Mouse (Mus musculus) intestine, embryonic 16.5 days (tissue): Measurements from ENCODE around the gene 1110059E24Rik. TPM values are rescaled to one million over a fixed set of nuclear protein-coding genes. Genes with fewer than 3 reads are reported as not detected.

Experiments used
- ATAC-seq: fragments of 200-750 bp; cut with Nextera tagmentation; 2 replicates; pipeline ENCODE4 v1.8.0; 2017; ENCODE audit warnings: moderate TSS enrichment, moderate library complexity
- H3K27ac ChIP-seq: fragments of 300-500 bp; sonication (generic); 2 replicates; pipeline ENCODE4 v1.5.1; 2014; ENCODE audit warnings: mild to moderate bottlenecking, low read length
- H3K27me3 ChIP-seq: fragments of 300-500 bp; sonication (generic); replicated peaks from 2 replicates; pipeline ENCODE4 v1.6.1; 2014; ENCODE audit warnings: low read length, control low read depth, mixed read lengths; ENCODE audit not compliant: control insufficient read depth, insufficient read depth
- H3K36me3 ChIP-seq: fragments of 300-500 bp; sonication (generic); 2 replicates; pipeline ENCODE4 v1.6.1; 2014; ENCODE audit warnings: low read length, control low read depth; ENCODE audit not compliant: control insufficient read depth, insufficient read depth
- H3K4me1 ChIP-seq: fragments of 300-500 bp; sonication (generic); 2 replicates; pipeline ENCODE4 v1.6.1; 2014; ENCODE audit warnings: low read length, control low read depth, mixed read lengths; ENCODE audit not compliant: control insufficient read depth, insufficient read depth
- H3K4me2 ChIP-seq: fragments of 300-500 bp; sonication (generic); 2 replicates; pipeline ENCODE4 v1.6.1; 2014; ENCODE audit warnings: low read depth, low read length, control low read depth
- H3K4me3 ChIP-seq: fragments of 300-500 bp; sonication (generic); 2 replicates; pipeline ENCODE4 v1.5.1; 2014; ENCODE audit warnings: mild to moderate bottlenecking, low read length
- H3K9ac ChIP-seq: fragments of 300-500 bp; sonication (generic); 2 replicates; pipeline ENCODE4 v1.6.1; 2014; ENCODE audit warnings: low read depth, low read length
- H3K9me3 ChIP-seq: fragments of 300-500 bp; sonication (generic); 2 replicates; pipeline ENCODE4 v1.6.1; 2016; ENCODE audit warnings: low read length, control low read depth; ENCODE audit not compliant: control insufficient read depth
- WGBS: fragments of 180-500 bp; shearing (Covaris S2); extraction: QIAGEN DNeasy Blood & Tissue Kit; methylation state at CpG from one replicate; pipeline ENCODE4 v1.1.7; 2014; 5-methylcytosine and 5-hydroxymethylcytosine counted together
- polyA plus RNA-seq: library from polyadenylated mRNA; unstranded; fragments of >200 nt; fragmentation: Nextera tagmentation; extraction: Ambion mirVana; gene quantifications from 2 replicates; pipeline ENCODE4 v1.2.1, GENCODE M21; 2015

Gene 1110059E24Rik
- polyA plus RNA-seq, 1 experiment from 2014 or later = 63.9 TPM

DNA sequence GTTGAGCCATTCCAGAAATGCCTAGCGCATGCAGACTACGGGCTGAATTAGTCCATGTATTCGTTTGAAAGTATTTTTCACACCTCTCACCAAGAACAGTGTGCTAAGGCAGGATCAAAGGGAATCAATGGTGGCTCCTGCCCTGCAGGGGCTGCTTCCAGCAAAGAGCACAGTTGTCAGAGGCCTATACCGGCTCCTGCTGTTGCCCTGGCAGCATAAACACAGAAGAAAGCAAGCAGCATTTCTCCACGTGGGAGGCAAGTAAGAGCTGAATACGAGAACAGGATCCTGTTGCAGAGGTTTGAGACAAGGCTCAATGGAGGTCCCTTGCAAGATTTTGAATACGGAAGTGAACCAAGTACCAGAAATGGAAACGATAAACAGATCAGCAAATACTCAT is 82.0 kb downstream of the 1110059E24Rik start:
- H3K27ac ChIP-seq = no peak overlapping the region
- no peaks in the 10 kb centered on the region for H3K27me3 ChIP-seq
- no peak overlapping the region for H3K4me2 ChIP-seq
- 0 out of 2 replicates have a peak, but pooled peaks cover 5% of the 10 kb centered on the region for H3K4me1 ChIP-seq
- ATAC-seq = no peak
- no peak overlapping the region for H3K4me3 ChIP-seq
- no peaks in the 10 kb centered on the region for H3K9me3 ChIP-seq
- H3K9ac ChIP-seq = no peak overlapping the region
- H3K36me3 ChIP-seq = no peaks in the 10 kb centered on the region
- 52% methylated on average over 8 of the region's 8 CpGs for WGBS

DNA sequence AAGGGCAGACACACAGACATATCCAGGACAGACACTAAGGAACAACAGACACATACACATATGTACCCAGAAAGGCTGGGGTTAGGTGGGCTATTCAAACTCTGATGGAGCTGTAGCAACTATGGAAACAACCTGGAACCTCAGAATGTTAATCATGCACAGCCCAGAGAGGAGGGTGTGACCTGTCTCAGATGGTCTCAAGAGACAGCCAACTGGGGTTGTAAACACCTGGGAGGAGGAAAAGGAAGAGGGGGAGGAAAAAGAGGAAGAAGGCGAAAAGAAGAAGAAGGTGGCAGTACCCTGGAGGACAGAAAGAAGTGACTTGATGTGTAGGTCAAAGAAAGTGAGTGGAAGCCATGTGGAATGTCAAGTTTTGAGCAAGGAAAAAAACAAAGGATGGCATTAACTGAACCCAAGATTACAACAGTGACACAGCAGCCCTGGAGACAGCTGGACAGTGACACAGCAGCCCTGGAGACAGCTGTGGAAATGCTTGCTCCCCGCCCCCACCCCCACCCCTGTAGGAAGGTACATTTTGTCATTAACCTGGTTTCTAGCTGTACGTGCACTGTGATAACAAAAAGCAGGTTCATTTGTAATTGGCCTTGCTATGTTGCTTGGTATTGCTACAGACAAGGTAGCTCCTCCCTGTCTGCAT is 84.1 kb downstream of the 1110059E24Rik start:
- no peaks in the 10 kb centered on the region for H3K36me3 ChIP-seq
- 0 out of 2 replicates have a peak, but pooled peaks cover 5% of the 10 kb centered on the region for H3K4me1 ChIP-seq
- 81% methylated on average over 3 of the region's 3 CpGs for WGBS
- H3K4me3 ChIP-seq = no peak overlapping the region
- H3K9ac ChIP-seq = no peak overlapping the region
- ATAC-seq = no peak
- H3K27me3 ChIP-seq = no peaks in the 10 kb centered on the region
- no peak overlapping the region for H3K4me2 ChIP-seq
- H3K9me3 ChIP-seq = no peaks in the 10 kb centered on the region
- no peak overlapping the region for H3K27ac ChIP-seq

DNA sequence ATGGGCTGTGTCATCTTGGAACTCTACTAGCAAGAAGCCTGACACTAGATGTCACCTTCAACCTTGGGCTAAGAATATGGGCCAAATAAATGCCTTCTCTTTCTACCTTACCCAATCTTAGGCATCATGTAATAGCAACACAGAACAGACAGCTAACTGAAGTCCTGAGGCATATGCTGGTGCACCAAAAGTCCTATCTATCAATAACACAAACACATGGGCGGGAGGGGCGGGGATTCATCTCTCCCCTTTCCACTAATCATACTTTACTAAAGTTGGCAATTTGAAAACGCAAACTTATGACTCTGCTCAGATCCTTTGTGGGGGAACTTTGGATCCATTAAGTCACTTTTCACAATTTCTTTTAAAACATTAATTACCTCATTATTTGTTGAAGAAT is 84.8 kb downstream of the 1110059E24Rik start:
- no peaks in the 10 kb centered on the region for H3K27me3 ChIP-seq
- no peaks in the 10 kb centered on the region for H3K9me3 ChIP-seq
- ATAC-seq = no peak
- no peak overlapping the region for H3K27ac ChIP-seq
- 87% methylated on average over 3 of the region's 3 CpGs for WGBS
- H3K4me2 ChIP-seq = no peak overlapping the region
- no peak overlapping the region for H3K9ac ChIP-seq
- 0 out of 2 replicates have a peak, but pooled peaks cover 5% of the 10 kb centered on the region for H3K4me1 ChIP-seq
- no peak overlapping the region for H3K4me3 ChIP-seq
- no peaks in the 10 kb centered on the region for H3K36me3 ChIP-seq

DNA sequence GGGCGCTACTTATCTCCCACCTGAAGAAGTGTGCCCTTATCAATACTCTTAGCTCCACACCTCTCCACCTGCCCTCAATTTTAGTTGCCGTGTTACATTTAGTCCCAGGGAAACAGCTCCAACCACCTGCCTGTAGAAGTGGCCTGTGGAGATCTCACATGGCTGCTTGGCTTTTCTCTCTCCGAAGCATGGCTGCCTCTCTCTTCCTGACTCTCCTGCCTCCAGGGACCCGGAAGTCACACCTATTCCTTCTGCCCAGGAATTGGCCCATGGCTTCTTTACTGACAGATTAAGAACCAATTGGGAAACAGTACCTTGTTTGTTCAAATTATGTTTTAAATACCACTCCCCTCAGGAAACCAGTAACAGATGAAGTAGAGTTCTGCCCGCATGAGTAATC is 86.3 kb downstream of the 1110059E24Rik start:
- ATAC-seq = no peak
- no peaks in the 10 kb centered on the region for H3K4me1 ChIP-seq
- 86% methylated on average over 5 of the region's 5 CpGs for WGBS
- no peaks in the 10 kb centered on the region for H3K9me3 ChIP-seq
- no peak overlapping the region for H3K9ac ChIP-seq
- no peaks in the 10 kb centered on the region for H3K36me3 ChIP-seq
- H3K27me3 ChIP-seq = no peaks in the 10 kb centered on the region
- no peak overlapping the region for H3K4me2 ChIP-seq
- no peak overlapping the region for H3K4me3 ChIP-seq
- no peak overlapping the region for H3K27ac ChIP-seq

DNA sequence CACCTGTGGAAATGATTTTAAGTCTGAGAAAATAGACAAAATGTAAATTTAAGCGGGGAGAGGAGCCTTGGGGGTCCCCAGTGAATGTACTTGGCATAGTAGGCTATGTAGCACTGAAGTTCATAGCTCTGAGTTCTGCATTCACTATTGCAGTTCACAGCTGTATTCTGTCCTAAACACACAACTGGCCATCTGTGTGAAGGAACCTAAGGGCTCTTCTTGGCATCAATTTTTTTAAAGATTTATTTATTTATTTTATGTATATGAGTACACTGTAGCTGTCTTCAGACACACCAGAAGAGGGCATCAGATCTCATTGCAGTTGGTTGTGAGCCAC is 88.3 kb downstream of the 1110059E24Rik start:
- Histone ChIP-seq H3K9me3 (no peaks in the 10 kb centered on the region), H3K4me1 (no peaks in the 10 kb centered on the region), H3K9ac (no peak overlapping the region), H3K36me3 (no peaks in the 10 kb centered on the region), H3K27me3 (no peaks in the 10 kb centered on the region), H3K4me2 (no peak overlapping the region), H3K27ac (no peak overlapping the region), H3K4me3 (no peak overlapping the region)
- 0% methylated on average over 1 of the region's 1 CpGs for WGBS
- peak; percentile 28; the same call in 1 of the 2 replicates for ATAC-seq

DNA sequence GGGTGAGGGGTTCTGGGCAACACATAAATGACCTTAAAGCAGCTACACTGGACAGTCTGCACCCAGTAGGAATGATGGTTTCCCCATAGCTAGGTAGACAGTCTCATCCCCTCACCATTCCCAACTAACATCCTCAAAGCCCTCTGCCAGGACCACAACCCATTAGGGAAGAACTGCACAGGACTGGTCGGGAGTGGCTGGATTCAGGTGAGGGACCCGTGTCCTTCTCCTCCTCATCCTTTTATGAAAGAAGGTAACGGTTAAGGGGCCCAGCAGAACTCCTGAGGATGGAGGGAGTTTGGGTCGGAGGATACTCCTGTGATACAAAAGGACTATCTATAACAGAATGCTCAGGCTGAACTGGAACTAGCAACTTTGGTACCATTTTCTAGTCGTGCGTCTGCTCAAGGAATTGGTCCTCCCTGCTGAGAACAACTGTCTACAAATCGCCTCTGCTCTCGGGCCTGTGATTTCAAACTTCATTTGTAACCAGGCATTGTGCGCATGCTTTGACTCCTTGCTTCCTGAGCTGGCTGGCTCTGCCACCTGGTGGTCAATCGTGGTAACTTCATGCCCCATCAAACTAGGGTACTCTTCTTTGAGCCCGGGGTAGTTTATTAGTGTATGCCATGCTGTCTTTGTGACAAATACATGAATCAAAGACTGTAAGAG is 88.9 kb downstream of the 1110059E24Rik start:
- H3K9ac ChIP-seq = 0 out of 2 replicates have a peak overlapping the region, but pooled peaks have one; percentile 27
- no peaks in the 10 kb centered on the region for H3K27me3 ChIP-seq

DNA sequence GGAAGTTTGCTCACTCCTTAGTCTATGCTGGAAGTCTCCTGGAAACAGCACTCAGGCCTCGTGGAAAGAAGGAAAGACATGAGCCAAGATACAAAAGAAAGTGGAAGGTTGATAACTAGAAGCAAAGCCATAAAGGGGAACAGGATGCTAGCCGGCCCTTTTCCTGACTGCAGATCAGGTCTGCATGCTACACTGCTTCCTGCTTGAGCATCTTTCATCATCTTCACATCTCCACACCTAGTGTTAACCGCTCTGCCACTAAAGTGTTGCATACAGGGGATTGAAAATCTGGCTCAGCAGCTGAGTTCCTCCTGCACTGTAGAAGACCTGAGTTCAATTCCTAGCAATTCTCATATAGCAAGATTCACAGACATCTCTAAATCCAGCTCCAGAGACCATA is 89.8 kb downstream of the 1110059E24Rik start:
- H3K27ac ChIP-seq = no peak overlapping the region
- H3K27me3 ChIP-seq = no peaks in the 10 kb centered on the region
- no peak overlapping the region for H3K4me3 ChIP-seq
- no peak overlapping the region for H3K9ac ChIP-seq
- H3K4me2 ChIP-seq = no peak overlapping the region
- H3K36me3 ChIP-seq = no peaks in the 10 kb centered on the region
- no peaks in the 10 kb centered on the region for H3K4me1 ChIP-seq
- H3K9me3 ChIP-seq = no peaks in the 10 kb centered on the region
- WGBS = 72% methylated on average over 3 of the region's 3 CpGs
- ATAC-seq = no peak

More for the DNA sequence above, 88.9 kb downstream of the 1110059E24Rik start:
- Histone ChIP-seq H3K9me3 (no peaks in the 10 kb centered on the region), H3K4me1 (no peaks in the 10 kb centered on the region), H3K27ac (no peak overlapping the region), H3K36me3 (no peaks in the 10 kb centered on the region), H3K4me3 (no peak overlapping the region), H3K4me2 (no peak overlapping the region)
- ATAC-seq = peak; percentile 70
- 27% methylated on average over 11 of the region's 11 CpGs for WGBS

DNA sequence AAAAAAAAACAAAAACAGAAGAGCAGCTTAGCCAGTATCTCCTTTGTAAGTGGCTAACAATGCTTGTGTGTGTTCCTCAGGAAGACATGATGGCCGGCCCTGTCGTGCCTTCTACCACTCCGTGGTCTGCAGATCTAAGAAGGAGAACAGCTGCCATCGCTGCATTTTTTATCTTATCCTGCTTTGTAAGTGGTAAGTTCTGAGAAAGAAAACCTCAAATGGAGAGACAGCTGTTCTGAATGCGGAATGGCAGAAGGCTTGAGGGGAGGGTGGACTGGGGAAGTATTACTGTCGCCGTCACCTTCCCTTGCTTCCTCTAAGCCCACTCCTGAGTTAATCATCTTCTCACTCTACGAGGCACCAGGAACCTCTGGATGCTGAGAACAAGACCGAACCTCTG is 100.0 kb downstream of the 1110059E24Rik start:
- H3K9ac ChIP-seq = no peak overlapping the region
- no peaks in the 10 kb centered on the region for H3K36me3 ChIP-seq
- H3K4me2 ChIP-seq = no peak overlapping the region
- no peaks in the 10 kb centered on the region for H3K9me3 ChIP-seq
- no peaks in the 10 kb centered on the region for H3K27me3 ChIP-seq
- no peak overlapping the region for H3K27ac ChIP-seq
- WGBS = 73% methylated on average over 9 of the region's 9 CpGs
- no peak for ATAC-seq
- H3K4me1 ChIP-seq = no peaks in the 10 kb centered on the region
- no peak overlapping the region for H3K4me3 ChIP-seq

DNA sequence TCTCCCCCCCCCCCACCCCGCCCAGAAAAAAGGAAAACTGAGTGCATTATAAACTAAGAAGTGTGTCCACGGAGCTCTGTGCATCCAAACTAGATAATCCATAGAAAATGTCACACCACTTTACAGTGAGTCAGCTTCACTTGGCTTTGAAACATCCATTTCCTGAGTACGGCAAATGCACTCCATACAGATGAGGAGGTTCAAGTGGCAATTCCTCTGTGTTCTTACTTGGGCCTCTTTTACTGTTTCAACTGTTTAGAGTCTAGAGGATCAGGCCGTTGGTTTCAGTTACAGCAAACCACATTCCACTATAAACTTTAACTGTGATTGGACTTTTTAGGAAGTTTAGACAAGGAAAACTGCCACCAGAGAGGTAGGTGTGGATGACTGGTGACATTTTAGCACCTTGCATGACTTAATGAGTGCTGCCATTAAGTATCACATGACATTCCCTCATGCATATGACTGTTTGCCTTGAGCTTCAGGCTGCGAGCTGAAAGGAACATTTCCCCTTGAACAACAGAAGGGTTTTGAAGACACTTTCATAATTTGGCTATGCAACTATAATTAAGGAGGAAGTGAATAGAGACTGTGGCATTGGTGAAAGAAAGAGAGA is 100.7 kb downstream of the 1110059E24Rik start:
- Histone ChIP-seq H3K4me1 (no peaks in the 10 kb centered on the region), H3K27ac (no peak overlapping the region), H3K4me2 (no peak overlapping the region), H3K9me3 (no peaks in the 10 kb centered on the region), H3K27me3 (no peaks in the 10 kb centered on the region), H3K9ac (no peak overlapping the region), H3K4me3 (no peak overlapping the region), H3K36me3 (no peaks in the 10 kb centered on the region)
- ATAC-seq = no peak
- WGBS = 66% methylated on average over 5 of the region's 5 CpGs
